Mouse (Mus musculus) common myeloid progenitor, adult 5-6 weeks (primary cell): ENCODE results near the gene Gm45521. TPM values are rescaled to one million over a fixed set of nuclear protein-coding genes. Genes with fewer than 3 reads are reported as not detected.
"Not testable (repeated sequence)": the region's sequence is repeated elsewhere in the genome, so short reads cannot be mapped to it uniquely, and the experiment has no call there.

Experiments used
- ATAC-seq: replicated peaks from 2 replicates; pipeline ENCODE4 v1.8.0; 2016; ENCODE audit warnings: low read depth, mild to moderate bottlenecking, moderate TSS enrichment, inconsistent platforms; ENCODE audit not compliant: poor library complexity, severe bottlenecking
- total RNA-seq: library from RNA; stranded (forward); fragments of 200-1000, 187-1606 nt; gene quantifications from 2 replicates; pipeline ENCODE4 v1.2.3, GENCODE M21; 2017

The Gm45521 gene
- total RNA-seq, 1 experiment from 2014 or later: not detected

GRCm38 (mm10) chr14:7994271-7994767 is 37.2 kb downstream of the Gm45521 start, which contains the start of gene Dnase1l3:
Gene Dnase1l3, minus strand, starts transcription at chr14:7994573.
- ATAC-seq: peak; percentile 50

- peak; percentile 93 for ATAC-seq
Observed at GRCm38 (mm10) chr14:7997255-7997696, 40.2 kb downstream of the Gm45521 start.

GRCm38 (mm10) chr14:7999030-7999429 is 41.9 kb downstream of the Gm45521 start:
- no peak for ATAC-seq

- no peak for ATAC-seq
Observed at GRCm38 (mm10) chr14:7999435-7999834, 42.3 kb downstream of the Gm45521 start.

- no peak for ATAC-seq
Observed at GRCm38 (mm10) chr14:8000247-8000646, 43.2 kb downstream of the Gm45521 start.

GRCm38 (mm10) chr14:8000831-8001685 is 44.0 kb downstream of the Gm45521 start:
- ATAC-seq: no peak

- peak; percentile 76 for ATAC-seq
Observed at GRCm38 (mm10) chr14:8002432-8003092, 45.5 kb downstream of the Gm45521 start, which contains the start of gene Abhd6. Gene Abhd6, plus strand, starts transcription at chr14:8002902.

- ATAC-seq: peak; percentile 16
Observed at GRCm38 (mm10) chr14:8003093-8003670, 46.1 kb downstream of the Gm45521 start.

GRCm38 (mm10) chr14:8003727-8004670 is 46.9 kb downstream of the Gm45521 start:
- ATAC-seq: peak; percentile 11; the same call in 1 of the 2 replicates

- not testable (repeated sequence) for ATAC-seq
Observed at GRCm38 (mm10) chr14:8006061-8006460, 49.0 kb downstream of the Gm45521 start.

- ATAC-seq: no peak
Observed at GRCm38 (mm10) chr14:8007084-8007483, 50.0 kb downstream of the Gm45521 start.

GRCm38 (mm10) chr14:8007486-8007885 is 50.4 kb downstream of the Gm45521 start:
- ATAC-seq: no peak

GRCm38 (mm10) chr14:8007923-8008322 is 50.8 kb downstream of the Gm45521 start:
- no peak for ATAC-seq

Other genes with a start within 250 kb of the Gm45521 start
- gene Gm26661, start 165.7 kb upstream of the Gm45521 start, total RNA-seq: not detected in 2 replicates
- 14.3 and 16.9 TPM in 2 replicates for gene Flnb, start 139.3 kb upstream of the Gm45521 start, total RNA-seq
- gene Dnase1l3, start 37.3 kb downstream of the Gm45521 start, total RNA-seq: not detected in 2 replicates
- gene Abhd6, start 45.6 kb downstream of the Gm45521 start, total RNA-seq: 1.4 and 1.8 TPM in 2 replicates
- 65.8 and 88.9 TPM in 2 replicates for gene Rpp14, start 123.1 kb downstream of the Gm45521 start, total RNA-seq
- gene Pxk, start 140.9 kb downstream of the Gm45521 start, total RNA-seq: 6.8 and 14.0 TPM in 2 replicates
- gene Pdhb, start 215.7 kb downstream of the Gm45521 start, total RNA-seq: 112 and 132 TPM in 2 replicates